Mouse (Mus musculus): ENCODE data around the gene Map3k10. TPM values are rescaled to one million over a fixed set of nuclear protein-coding genes. Genes with fewer than 3 reads are reported as not detected.
A peak's percentile ranks its signal among the peaks of the same experiment; 100 is the strongest.
"Not testable (repeated sequence)": the region's sequence is repeated elsewhere in the genome, so short reads cannot be mapped to it uniquely, and the experiment has no call there.

Gene Map3k10
- polyA plus RNA-seq, 1 experiment from 2014 or later = 11.6 TPM

DNA sequence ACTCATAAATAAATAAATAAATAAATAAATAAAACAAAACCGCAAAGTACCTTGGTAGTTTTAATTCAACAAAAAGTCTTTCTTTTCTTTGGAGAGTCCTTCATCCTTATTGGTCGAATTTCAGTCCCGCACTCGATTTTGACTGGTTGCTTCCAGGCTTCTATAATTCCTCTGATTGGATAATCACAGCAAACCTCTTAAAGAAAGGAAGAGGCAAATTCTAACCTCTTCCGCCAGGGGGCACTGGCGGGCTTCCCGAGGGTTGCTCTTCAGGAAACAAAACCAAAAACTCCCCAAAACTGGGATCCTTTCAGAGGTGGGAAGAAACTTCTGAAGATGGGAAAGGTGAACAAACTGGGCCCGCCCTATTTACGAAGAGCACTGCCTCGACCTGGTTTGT lies 23.4 kb downstream of the Map3k10 start:
- no peak overlapping the region for H3K9ac ChIP-seq
- WGBS = 8% methylated on average over 10 of the region's 10 CpGs
- no peak for ATAC-seq (ENCODE audit: low read depth)
- no peaks in the 10 kb centered on the region for H3K9me3 ChIP-seq
- no peak overlapping the region for H3K27ac ChIP-seq (replicated peaks)
- peaks cover 7% of the 10 kb centered on the region for H3K36me3 ChIP-seq
- H3K4me2 ChIP-seq = no peak overlapping the region
- H3K4me3 ChIP-seq = no peak overlapping the region
- H3K27me3 ChIP-seq = peaks cover 18% of the 10 kb centered on the region
- peaks cover 29% of the 10 kb centered on the region for H3K4me1 ChIP-seq (replicated peaks)

DNA sequence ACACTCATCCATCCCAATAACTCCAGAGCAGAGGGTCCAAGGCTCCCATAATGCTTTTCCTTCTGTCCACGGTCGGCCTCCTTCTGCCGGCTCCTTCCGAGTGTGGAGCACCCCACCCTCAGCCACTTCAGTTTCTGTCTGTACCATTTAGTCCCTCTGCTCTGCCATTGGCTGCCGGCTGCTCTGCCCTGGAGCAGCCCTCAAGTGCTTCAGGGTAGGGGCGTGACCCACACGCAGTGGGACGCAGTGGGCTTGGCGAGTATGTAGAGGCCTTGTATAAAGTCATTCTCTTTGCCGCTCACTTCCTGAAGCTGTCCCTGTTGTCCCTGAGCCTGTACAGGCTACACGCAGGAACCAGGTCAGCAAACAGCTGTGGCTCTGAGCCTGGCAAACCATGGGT lies 24.7 kb downstream of the Map3k10 start:
- Histone ChIP-seq H3K4me2 (no peak overlapping the region), H3K27me3 (peaks cover 11% of the 10 kb centered on the region), H3K4me1 (replicated peaks) (peaks cover 17% of the 10 kb centered on the region), H3K9me3 (no peaks in the 10 kb centered on the region), H3K36me3 (no peaks in the 10 kb centered on the region), H3K27ac (replicated peaks) (no peak overlapping the region), H3K4me3 (no peak overlapping the region), H3K9ac (no peak overlapping the region)
- no peak for ATAC-seq (ENCODE audit: low read depth)
- 93% methylated on average over 11 of the region's 11 CpGs for WGBS

DNA sequence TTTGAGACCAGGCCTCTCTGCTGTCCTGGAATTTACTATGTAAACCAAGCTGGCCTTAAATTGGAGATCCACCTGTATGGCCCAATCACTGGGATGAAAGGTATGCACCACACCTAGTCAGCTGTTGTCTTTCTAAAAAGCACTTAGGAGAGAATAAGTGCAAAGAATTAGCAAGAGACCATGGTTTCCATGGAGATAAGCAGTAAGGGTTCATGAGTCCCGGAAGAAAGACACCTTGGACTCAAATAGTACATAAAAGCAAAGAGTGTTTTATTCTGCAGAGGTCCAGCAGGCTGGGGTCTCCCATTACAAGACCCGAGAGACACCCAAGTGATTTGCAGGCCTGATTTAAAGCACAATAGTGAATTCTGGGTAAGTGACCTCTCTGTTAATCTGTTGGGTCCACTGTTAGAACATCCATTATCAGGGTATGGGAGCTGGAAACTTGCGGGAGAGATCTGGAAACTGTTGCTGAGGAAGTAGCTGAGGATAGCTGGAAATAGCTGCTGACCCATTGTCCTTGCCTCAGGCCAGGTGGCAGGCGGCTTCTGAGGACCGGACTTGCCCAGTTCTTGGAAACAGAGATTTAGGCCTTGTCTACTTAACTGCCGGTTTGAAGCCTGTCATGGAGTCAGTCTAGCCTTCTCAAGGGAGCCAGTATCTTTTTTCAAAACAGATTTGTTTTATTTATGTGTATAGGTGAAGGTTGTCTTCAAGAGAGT lies 27.0 kb downstream of the Map3k10 start:
- Histone ChIP-seq H3K9ac (no peak overlapping the region), H3K36me3 (no peaks in the 10 kb centered on the region), H3K4me2 (no peak overlapping the region), H3K27me3 (peaks cover 4% of the 10 kb centered on the region), H3K4me3 (no peak overlapping the region), H3K4me1 (replicated peaks) (no peaks in the 10 kb centered on the region), H3K9me3 (no peaks in the 10 kb centered on the region), H3K27ac (replicated peaks) (no peak overlapping the region)
- WGBS = 82% methylated on average over 6 of the region's 6 CpGs
- ATAC-seq (ENCODE audit: low read depth) = no peak

DNA sequence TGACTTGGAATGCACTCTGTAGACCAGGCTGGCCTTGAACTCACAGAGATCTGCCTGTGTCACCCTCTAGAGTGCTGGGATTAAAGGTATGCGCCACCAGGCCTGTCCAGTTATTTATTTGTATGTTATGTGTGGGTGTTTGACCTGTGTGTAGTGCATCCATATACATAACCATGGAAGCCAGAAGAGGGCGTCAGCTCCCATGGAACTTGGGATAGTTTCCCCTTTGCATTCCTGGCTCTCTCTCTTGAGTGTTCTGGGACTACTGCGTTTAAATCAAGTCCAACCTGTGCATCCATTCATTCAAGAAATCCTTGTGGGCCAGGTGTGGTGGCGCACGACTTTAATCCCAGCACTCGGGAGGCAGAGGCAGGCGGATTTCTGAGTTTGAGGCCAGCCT lies 27.9 kb downstream of the Map3k10 start:
- no peak for ATAC-seq (ENCODE audit: low read depth)
- Histone ChIP-seq H3K9ac (no peak overlapping the region), H3K9me3 (no peaks in the 10 kb centered on the region), H3K27me3 (no peaks in the 10 kb centered on the region), H3K4me1 (replicated peaks) (no peaks in the 10 kb centered on the region), H3K36me3 (no peaks in the 10 kb centered on the region), H3K4me2 (no peak overlapping the region), H3K27ac (replicated peaks) (no peak overlapping the region), H3K4me3 (no peak overlapping the region)
- WGBS = 85% methylated on average over 7 of the region's 7 CpGs

DNA sequence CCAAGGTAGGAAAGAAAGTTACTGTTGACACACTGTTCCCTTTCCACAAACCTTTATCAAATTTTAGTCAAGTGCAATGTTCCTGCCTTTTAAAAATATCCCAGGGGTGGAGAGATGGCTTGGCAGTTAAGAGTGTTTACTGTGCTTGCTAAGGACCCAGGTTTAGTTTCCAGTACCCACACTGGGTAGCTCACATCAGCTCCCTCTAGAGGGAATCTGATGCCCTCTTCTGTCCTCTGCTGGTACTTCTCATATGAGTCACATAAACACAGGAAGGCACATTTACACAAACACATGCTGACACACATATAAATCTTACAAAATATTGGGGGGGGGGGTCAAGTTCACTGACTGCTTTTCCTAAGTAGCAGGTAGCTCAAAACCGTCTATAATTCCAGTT lies 29.9 kb downstream of the Map3k10 start:
- Histone ChIP-seq H3K9ac (no peak overlapping the region), H3K4me2 (no peak overlapping the region), H3K27me3 (no peaks in the 10 kb centered on the region), H3K27ac (replicated peaks) (no peak overlapping the region), H3K9me3 (no peaks in the 10 kb centered on the region), H3K36me3 (peaks cover 7% of the 10 kb centered on the region), H3K4me1 (replicated peaks) (no peaks in the 10 kb centered on the region), H3K4me3 (no peak overlapping the region)
- 52% methylated on average over 1 of the region's 1 CpGs for WGBS
- no peak for ATAC-seq (ENCODE audit: low read depth)

DNA sequence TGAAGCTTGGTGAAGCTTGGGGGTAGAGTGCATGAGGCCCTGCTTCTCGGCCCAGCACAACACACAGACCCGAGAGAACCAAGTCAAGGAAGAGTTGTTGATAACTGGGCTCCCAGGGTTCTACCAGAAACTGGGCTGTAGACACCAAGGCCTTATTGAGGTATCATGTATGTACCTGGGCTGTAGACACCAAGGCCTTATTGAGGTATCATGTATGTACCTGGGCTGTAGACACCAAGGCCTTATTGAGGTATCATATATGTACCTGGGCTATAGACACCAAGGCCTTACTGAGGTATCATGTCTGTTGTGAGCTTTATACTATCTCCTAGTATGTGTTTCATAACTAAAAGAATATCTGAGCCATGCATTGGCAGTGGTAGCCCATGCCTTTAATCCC lies 39.3 kb downstream of the Map3k10 start:
- H3K4me2 ChIP-seq; H3K27me3 ChIP-seq; H3K9ac ChIP-seq; H3K9me3 ChIP-seq; H3K4me1 ChIP-seq (replicated peaks); H3K27ac ChIP-seq (replicated peaks); H3K4me3 ChIP-seq: not testable (repeated sequence)
- WGBS = 100% methylated on average over 2 of the region's 2 CpGs
- peaks cover 81% of the 10 kb centered on the region for H3K36me3 ChIP-seq
- 0 out of 2 replicates have a peak, but pooled peaks have one; percentile 50 for ATAC-seq (ENCODE audit: low read depth)

DNA sequence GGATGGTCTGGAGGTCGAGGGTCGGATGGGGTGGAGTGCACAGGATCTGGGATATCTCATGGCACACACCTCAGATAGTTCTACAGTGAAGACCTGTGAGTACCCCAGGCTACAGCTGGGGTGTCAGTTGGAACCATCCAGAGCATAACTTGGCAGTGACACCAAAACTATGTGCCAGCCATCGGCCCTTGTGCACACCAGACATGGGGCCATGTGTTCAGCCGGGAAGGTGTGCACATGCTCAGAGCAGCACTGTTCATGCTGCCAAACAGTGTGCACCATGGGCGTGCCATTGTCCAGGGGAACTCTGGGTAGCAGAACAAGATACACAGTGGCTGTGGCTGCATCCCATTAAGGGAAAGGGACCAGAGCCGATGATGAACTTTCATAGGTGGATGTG lies 39.7 kb downstream of the Map3k10 start:
- no peak overlapping the region for H3K27ac ChIP-seq (replicated peaks)
- no peak overlapping the region for H3K9ac ChIP-seq
- no peak overlapping the region for H3K4me3 ChIP-seq
- H3K9me3 ChIP-seq = no peaks in the 10 kb centered on the region
- H3K36me3 ChIP-seq = peaks cover 80% of the 10 kb centered on the region
- no peak overlapping the region for H3K4me2 ChIP-seq
- no peaks in the 10 kb centered on the region for H3K27me3 ChIP-seq
- ATAC-seq (ENCODE audit: low read depth) = no peak
- 94% methylated on average over 6 of the region's 6 CpGs for WGBS
- H3K4me1 ChIP-seq (replicated peaks) = no peaks in the 10 kb centered on the region

DNA sequence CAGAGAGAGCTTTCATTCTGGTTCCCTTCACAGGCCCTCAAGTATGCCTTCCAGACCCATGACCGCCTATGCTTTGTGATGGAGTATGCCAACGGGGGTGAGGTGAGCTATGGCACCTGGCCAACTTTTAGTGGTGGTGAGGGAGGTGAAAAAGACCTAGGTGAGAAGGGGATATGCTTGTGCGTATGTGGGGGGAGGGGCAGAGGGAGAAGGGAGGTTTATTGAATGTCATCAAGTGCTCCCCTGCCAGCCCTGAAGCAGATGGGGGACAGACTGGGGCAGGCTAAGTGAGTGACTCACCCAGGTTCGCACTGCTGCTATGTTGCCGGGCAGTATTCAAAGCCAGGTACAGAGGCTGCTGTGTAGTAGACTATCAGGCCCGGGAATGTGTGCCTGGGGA lies 41.2 kb downstream of the Map3k10 start:
- 95% methylated on average over 6 of the region's 6 CpGs for WGBS
- ATAC-seq (ENCODE audit: low read depth) = no peak
- Histone ChIP-seq H3K9me3 (no peaks in the 10 kb centered on the region), H3K4me3 (no peak overlapping the region), H3K4me1 (replicated peaks) (no peaks in the 10 kb centered on the region), H3K9ac (no peak overlapping the region), H3K27ac (replicated peaks) (no peak overlapping the region), H3K27me3 (no peaks in the 10 kb centered on the region), H3K4me2 (no peak overlapping the region), H3K36me3 (peaks cover 90% of the 10 kb centered on the region)

DNA sequence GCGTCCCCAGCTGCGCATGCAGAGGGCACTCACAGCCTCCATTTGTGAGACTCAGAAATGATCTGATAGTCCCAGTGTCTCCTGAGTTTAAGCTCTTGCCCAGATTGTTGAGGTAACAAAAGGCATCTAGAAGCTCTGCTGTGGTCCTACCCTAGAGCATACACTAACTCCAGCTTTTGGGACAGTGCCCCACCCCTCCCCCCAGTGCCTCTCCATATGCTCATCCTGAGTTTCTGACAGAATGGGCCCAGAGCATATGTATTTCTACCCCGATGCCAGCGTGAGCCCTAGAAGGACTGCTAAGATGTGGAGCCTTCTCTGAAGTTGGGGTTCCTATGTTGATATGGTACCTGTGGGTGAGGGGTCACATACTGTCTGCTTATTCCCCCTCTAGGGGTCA lies 43.0 kb downstream of the Map3k10 start:
- H3K27ac ChIP-seq (replicated peaks) = no peak overlapping the region
- no peaks in the 10 kb centered on the region for H3K27me3 ChIP-seq
- H3K4me2 ChIP-seq = no peak overlapping the region
- WGBS = 92% methylated on average over 4 of the region's 4 CpGs
- no peak overlapping the region for H3K4me3 ChIP-seq
- H3K9ac ChIP-seq = no peak overlapping the region
- no peaks in the 10 kb centered on the region for H3K9me3 ChIP-seq
- no peak for ATAC-seq (ENCODE audit: low read depth)
- no peaks in the 10 kb centered on the region for H3K4me1 ChIP-seq (replicated peaks)
- H3K36me3 ChIP-seq = peaks cover 90% of the 10 kb centered on the region

DNA sequence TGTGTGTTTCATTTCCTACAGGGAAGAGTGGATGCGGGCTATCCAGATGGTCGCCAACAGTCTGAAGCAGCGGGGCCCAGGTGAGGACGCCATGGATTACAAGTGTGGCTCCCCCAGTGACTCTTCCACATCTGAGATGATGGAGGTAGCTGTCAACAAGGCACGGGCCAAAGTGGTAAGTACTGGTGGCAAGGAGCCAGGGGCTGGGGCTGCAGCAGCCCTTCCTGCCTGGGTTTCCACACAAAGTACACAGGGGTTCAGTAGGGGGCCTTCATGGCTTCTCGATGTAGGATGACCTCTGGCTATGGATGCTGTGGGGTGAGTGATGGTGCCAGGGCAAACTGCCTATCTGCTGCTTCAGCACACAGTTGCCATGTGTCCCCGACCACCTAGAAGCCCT lies 45.6 kb downstream of the Map3k10 start:
- H3K27ac ChIP-seq (replicated peaks); H3K4me1 ChIP-seq (replicated peaks); H3K9ac ChIP-seq; H3K4me3 ChIP-seq; ATAC-seq (ENCODE audit: low read depth); H3K27me3 ChIP-seq; H3K9me3 ChIP-seq; H3K4me2 ChIP-seq: not testable (repeated sequence)
- WGBS = 94% methylated on average over 7 of the region's 7 CpGs
- peaks cover 83% of the 10 kb centered on the region for H3K36me3 ChIP-seq

DNA sequence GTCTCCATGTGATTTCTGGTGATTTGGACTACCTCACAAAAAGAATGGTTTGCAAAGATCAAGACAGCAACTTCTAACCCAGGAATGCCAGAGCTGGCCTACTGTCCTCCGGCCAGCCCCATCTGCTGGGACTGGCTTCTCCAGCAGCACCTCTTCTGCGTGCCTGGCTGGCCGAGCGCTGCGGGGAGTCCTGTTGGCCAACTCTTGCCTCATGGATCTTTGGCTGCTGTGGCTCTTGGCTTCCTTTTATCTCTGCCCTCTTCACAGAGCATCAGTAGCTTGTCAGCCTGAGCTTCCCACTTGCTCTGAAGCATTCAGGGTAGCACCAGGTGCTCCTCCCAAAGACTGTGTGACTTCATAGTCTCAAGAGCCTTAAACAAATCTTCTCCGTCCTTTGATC lies 46.2 kb downstream of the Map3k10 start:
- no peak for ATAC-seq (ENCODE audit: low read depth)
- H3K4me1 ChIP-seq (replicated peaks) = no peaks in the 10 kb centered on the region
- 96% methylated on average over 6 of the region's 6 CpGs for WGBS
- H3K4me2 ChIP-seq = no peak overlapping the region
- H3K36me3 ChIP-seq = peaks cover 84% of the 10 kb centered on the region
- no peaks in the 10 kb centered on the region for H3K9me3 ChIP-seq
- H3K4me3 ChIP-seq = no peak overlapping the region
- H3K27me3 ChIP-seq = no peaks in the 10 kb centered on the region
- H3K9ac ChIP-seq = no peak overlapping the region
- no peak overlapping the region for H3K27ac ChIP-seq (replicated peaks)

DNA sequence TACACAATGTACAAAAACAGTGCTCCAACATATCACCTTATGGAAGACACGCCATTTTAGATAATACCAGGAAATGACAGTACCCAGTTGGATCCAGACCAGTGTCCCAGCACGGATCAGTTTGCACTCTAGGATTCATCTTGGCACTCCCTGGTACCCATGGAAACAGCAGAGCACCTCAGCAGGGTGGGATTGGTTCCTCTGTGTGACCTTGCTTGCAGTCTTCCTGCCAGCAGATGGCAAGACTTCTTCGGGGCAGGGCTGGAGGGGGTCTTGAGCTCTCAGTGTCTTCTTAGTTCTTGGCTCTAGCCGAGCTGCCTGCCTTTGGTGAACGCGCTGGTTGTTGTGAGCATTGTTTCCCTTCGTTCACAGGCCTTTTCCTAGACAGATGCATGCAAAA lies 46.7 kb downstream of the Map3k10 start:
- no peak for ATAC-seq (ENCODE audit: low read depth)
- H3K9me3 ChIP-seq = no peaks in the 10 kb centered on the region
- H3K4me1 ChIP-seq (replicated peaks) = no peaks in the 10 kb centered on the region
- no peak overlapping the region for H3K4me2 ChIP-seq
- peaks cover 84% of the 10 kb centered on the region for H3K36me3 ChIP-seq
- H3K9ac ChIP-seq = no peak overlapping the region
- H3K27ac ChIP-seq (replicated peaks) = no peak overlapping the region
- WGBS = 84% methylated on average over 7 of the region's 7 CpGs
- no peak overlapping the region for H3K4me3 ChIP-seq
- H3K27me3 ChIP-seq = no peaks in the 10 kb centered on the region

DNA sequence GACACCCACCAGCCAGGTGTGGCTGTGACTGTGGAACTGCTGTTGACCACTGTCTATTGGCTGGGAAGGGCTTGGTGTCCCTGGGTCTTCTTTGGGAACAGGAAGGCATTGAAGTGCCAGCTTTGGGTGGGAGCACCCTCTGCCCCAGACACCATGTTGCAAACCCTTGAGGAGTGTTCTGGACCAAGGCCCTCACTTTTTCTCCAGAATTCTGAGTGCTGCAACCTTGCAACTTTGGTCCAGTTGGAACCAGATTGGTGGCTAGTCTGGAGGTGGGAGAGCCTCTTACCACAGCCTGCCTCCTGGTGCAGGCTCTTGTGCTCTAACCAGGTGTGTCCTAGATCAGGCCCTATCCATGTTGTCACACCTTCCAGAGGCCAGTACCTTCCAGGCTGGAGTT lies 49.4 kb downstream of the Map3k10 start:
- no peaks in the 10 kb centered on the region for H3K9me3 ChIP-seq
- no peak overlapping the region for H3K4me3 ChIP-seq
- ATAC-seq (ENCODE audit: low read depth) = no peak
- no peaks in the 10 kb centered on the region for H3K4me1 ChIP-seq (replicated peaks)
- H3K27me3 ChIP-seq = no peaks in the 10 kb centered on the region
- peaks cover 89% of the 10 kb centered on the region for H3K36me3 ChIP-seq
- H3K9ac ChIP-seq = no peak overlapping the region
- H3K4me2 ChIP-seq = no peak overlapping the region
- H3K27ac ChIP-seq (replicated peaks) = no peak overlapping the region

Data from neural tube, embryonic 13.5 days (tissue).